16 mouse cellular contexts compared by ENCODE assay signal in the genomic region with DNA sequence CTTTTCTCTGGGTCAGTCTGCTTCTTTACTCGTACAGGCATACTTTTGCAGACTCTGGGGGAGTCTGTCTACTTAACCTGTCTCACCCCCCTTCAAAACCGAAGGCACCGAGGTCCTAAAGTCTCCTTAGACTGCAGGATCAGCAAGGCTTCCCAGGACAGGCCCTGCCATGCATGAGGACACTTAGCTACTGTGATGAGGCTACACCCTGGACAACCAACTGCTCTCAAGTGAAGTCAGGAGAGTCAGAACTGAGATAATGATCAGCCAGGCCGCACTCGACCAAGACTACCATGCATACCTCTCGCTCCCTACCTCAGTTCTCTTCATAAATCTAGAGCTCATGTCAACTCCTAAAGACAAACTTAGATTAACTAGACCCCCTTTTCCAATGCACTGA.
"Had no signal": no experiment of that assay in that cellular context is flagged by ENCODE, and none has a peak within 500 bp of the region (broad histone marks: within the 10 kb centered on the region; RNA-seq: fewer than 3 reads in every experiment).

No protein-coding gene starts in this region.

- ATAC-seq: intestine, postnatal 0 days had no signal

- H3K4me2 ChIP-seq: liver, embryonic 13.5 days; midbrain, embryonic 11.5 days; midbrain, embryonic 15.5 days; neural tube, embryonic 13.5 days; stomach, embryonic 15.5 days had no signal

- H3K9ac ChIP-seq: liver, embryonic 13.5 days; midbrain, embryonic 15.5 days; neural tube, embryonic 13.5 days; stomach, embryonic 15.5 days had no signal

- H3K36me3 ChIP-seq: liver, embryonic 13.5 days; midbrain, embryonic 15.5 days; neural tube, embryonic 13.5 days; stomach, embryonic 15.5 days had no signal

- DNase-seq: layer of hippocampus, postnatal 36 days; liver, embryonic 13.5 days; lung, adult 2 months; lung, postnatal 14 days; lung, postnatal 4 days; retina, postnatal 1 day; right cerebral cortex, postnatal 25 days; spleen, adult 18-20 months; thymus, postnatal 36 days had no signal

- H3K27ac ChIP-seq: left cerebral cortex, adult 2 months; liver, embryonic 13.5 days; midbrain, embryonic 15.5 days; neural tube, embryonic 13.5 days; stomach, embryonic 15.5 days had no signal

- H3K27me3 ChIP-seq: liver, embryonic 13.5 days; midbrain, embryonic 15.5 days; neural tube, embryonic 13.5 days; stomach, embryonic 15.5 days had no signal

- H3K4me3 ChIP-seq: left cerebral cortex, adult 2 months; liver, embryonic 13.5 days; midbrain, embryonic 15.5 days; myocyte; neural tube, embryonic 13.5 days; stomach, embryonic 15.5 days had no signal

- H3K9me3 ChIP-seq: liver, embryonic 13.5 days; midbrain, embryonic 15.5 days; neural tube, embryonic 13.5 days; stomach, embryonic 15.5 days had no signal

- H3K4me1 ChIP-seq: liver, embryonic 13.5 days; midbrain, embryonic 15.5 days; stomach, embryonic 15.5 days had no signal
